Mouse (Mus musculus): Measurements from ENCODE around the gene Fbxo10.
"Not testable (repeated sequence)": the region's sequence is repeated elsewhere in the genome, so short reads cannot be mapped to it uniquely, and the experiment has no call there.

The Fbxo10 gene

GRCm38 (mm10) chr4:45097198-45097872 lies 12.9 kb upstream of the Fbxo10 start:
- Histone ChIP-seq H3K4me1 (replicated peaks; ENCODE audit: low read depth, low read length) (peaks cover 9% of the 10 kb centered on the region; the same call in 1 of the 2 replicates), H3K27me3 (ENCODE audit: insufficient read depth, low read length) (no peaks in the 10 kb centered on the region), H3K9me3 (ENCODE audit: low read length) (no peaks in the 10 kb centered on the region), H3K4me3 (replicated peaks; ENCODE audit: low read length) (no peak overlapping the region), H3K36me3 (ENCODE audit: insufficient read depth, low read length) (peaks cover 20% of the 10 kb centered on the region)
- TF ChIP-seq POU5F1 (IDR thresholded peaks at IDR 0.05; ENCODE audit: borderline replicate concordance, low read length) = no peak
- no peak for TF ChIP-seq NANOG (IDR thresholded peaks at IDR 0.05; ENCODE audit: borderline replicate concordance, low read length)
- peak; percentile 99 for TF ChIP-seq CTCF (conservative IDR thresholded peaks at IDR 0.05; ENCODE audit: low read length)

- Histone ChIP-seq H3K4me3 (replicated peaks; ENCODE audit: low read length) (peak overlapping the region; percentile 84), H3K36me3 (ENCODE audit: insufficient read depth, low read length) (no peaks in the 10 kb centered on the region), H3K27me3 (ENCODE audit: insufficient read depth, low read length) (0 out of 2 replicates have a peak, but pooled peaks cover 8% of the 10 kb centered on the region), H3K4me1 (replicated peaks; ENCODE audit: low read depth, low read length) (peaks cover 44% of the 10 kb centered on the region), H3K9me3 (ENCODE audit: low read length) (peaks cover 6% of the 10 kb centered on the region; the same call in 1 of the 2 replicates)
- TF ChIP-seq POU5F1 (IDR thresholded peaks at IDR 0.05; ENCODE audit: borderline replicate concordance, low read length) = no peak
- TF ChIP-seq CTCF (conservative IDR thresholded peaks at IDR 0.05; ENCODE audit: low read length) = no peak
- no peak for TF ChIP-seq NANOG (IDR thresholded peaks at IDR 0.05; ENCODE audit: borderline replicate concordance, low read length)
These were observed 489 bp upstream of the Fbxo10 start for GRCm38 (mm10) chr4:45084895-45085290.

GRCm38 (mm10) chr4:45083487-45083886 lies 917 bp downstream of the Fbxo10 start:
- Histone ChIP-seq H3K4me1 (replicated peaks; ENCODE audit: low read depth, low read length) (peaks cover 44% of the 10 kb centered on the region), H3K27me3 (ENCODE audit: insufficient read depth, low read length) (0 out of 2 replicates have a peak, but pooled peaks cover 8% of the 10 kb centered on the region), H3K36me3 (ENCODE audit: insufficient read depth, low read length) (peaks cover 4% of the 10 kb centered on the region; the same call in 1 of the 2 replicates), H3K9me3 (ENCODE audit: low read length) (peaks cover 3% of the 10 kb centered on the region; the same call in 1 of the 2 replicates), H3K4me3 (replicated peaks; ENCODE audit: low read length) (peak overlapping the region; percentile 84)
- TF ChIP-seq POU5F1 (IDR thresholded peaks at IDR 0.05; ENCODE audit: borderline replicate concordance, low read length) = no peak

- peaks cover 1% of the 10 kb centered on the region; the same call in 1 of the 2 replicates for H3K9me3 ChIP-seq (ENCODE audit: low read length)
- H3K27me3 ChIP-seq (ENCODE audit: insufficient read depth, low read length) = 0 out of 2 replicates have a peak, but pooled peaks cover 8% of the 10 kb centered on the region
- no peak overlapping the region for H3K4me3 ChIP-seq (replicated peaks; ENCODE audit: low read length)
- H3K4me1 ChIP-seq (replicated peaks; ENCODE audit: low read depth, low read length) = peaks cover 44% of the 10 kb centered on the region
- H3K36me3 ChIP-seq (ENCODE audit: insufficient read depth, low read length) = peaks cover 4% of the 10 kb centered on the region; the same call in 1 of the 2 replicates
- TF ChIP-seq CTCF (conservative IDR thresholded peaks at IDR 0.05; ENCODE audit: low read length) = no peak
- no peak for TF ChIP-seq POU5F1 (IDR thresholded peaks at IDR 0.05; ENCODE audit: borderline replicate concordance, low read length)
- TF ChIP-seq NANOG (IDR thresholded peaks at IDR 0.05; ENCODE audit: borderline replicate concordance, low read length) = no peak
These were observed 1.5 kb downstream of the Fbxo10 start for GRCm38 (mm10) chr4:45082951-45083350.

- not testable (repeated sequence) for H3K9me3 ChIP-seq (ENCODE audit: low read length); H3K36me3 ChIP-seq (ENCODE audit: insufficient read depth, low read length); H3K4me3 ChIP-seq (replicated peaks; ENCODE audit: low read length); H3K27me3 ChIP-seq (ENCODE audit: insufficient read depth, low read length)
- H3K4me1 ChIP-seq (replicated peaks; ENCODE audit: low read depth, low read length) = peaks cover 38% of the 10 kb centered on the region
These were observed 3.4 kb downstream of the Fbxo10 start for GRCm38 (mm10) chr4:45081041-45081440.

- peaks cover 19% of the 10 kb centered on the region for H3K4me1 ChIP-seq (replicated peaks; ENCODE audit: low read depth, low read length)
- peaks cover under 1% of the 10 kb centered on the region; the same call in 1 of the 2 replicates for H3K36me3 ChIP-seq (ENCODE audit: insufficient read depth, low read length)
- no peak for TF ChIP-seq CTCF (conservative IDR thresholded peaks at IDR 0.05; ENCODE audit: low read length)
- no peak for TF ChIP-seq NANOG (IDR thresholded peaks at IDR 0.05; ENCODE audit: borderline replicate concordance, low read length)
- TF ChIP-seq POU5F1 (IDR thresholded peaks at IDR 0.05; ENCODE audit: borderline replicate concordance, low read length) = no peak
- peaks cover 4% of the 10 kb centered on the region; the same call in 1 of the 2 replicates for H3K9me3 ChIP-seq (ENCODE audit: low read length)
- H3K4me3 ChIP-seq (replicated peaks; ENCODE audit: low read length) = no peak overlapping the region
- no peaks in the 10 kb centered on the region for H3K27me3 ChIP-seq (ENCODE audit: insufficient read depth, low read length)
These were observed 10.9 kb downstream of the Fbxo10 start for GRCm38 (mm10) chr4:45073544-45073943.

- Histone ChIP-seq H3K4me3 (replicated peaks; ENCODE audit: low read length) (peak overlapping the region; percentile 39), H3K4me1 (replicated peaks; ENCODE audit: low read depth, low read length) (peaks cover 19% of the 10 kb centered on the region), H3K27me3 (ENCODE audit: insufficient read depth, low read length) (no peaks in the 10 kb centered on the region), H3K9me3 (ENCODE audit: low read length) (no peaks in the 10 kb centered on the region), H3K36me3 (ENCODE audit: insufficient read depth, low read length) (no peaks in the 10 kb centered on the region)
- TF ChIP-seq CTCF (conservative IDR thresholded peaks at IDR 0.05; ENCODE audit: low read length) (no peak), NANOG (IDR thresholded peaks at IDR 0.05; ENCODE audit: borderline replicate concordance, low read length) (no peak)
These were observed 12.0 kb downstream of the Fbxo10 start for GRCm38 (mm10) chr4:45072261-45072973.

GRCm38 (mm10) chr4:45067742-45068141 lies 16.7 kb downstream of the Fbxo10 start:
- Histone ChIP-seq H3K27me3 (ENCODE audit: insufficient read depth, low read length) (no peaks in the 10 kb centered on the region), H3K4me1 (replicated peaks; ENCODE audit: low read depth, low read length) (peaks cover 15% of the 10 kb centered on the region), H3K36me3 (ENCODE audit: insufficient read depth, low read length) (no peaks in the 10 kb centered on the region), H3K4me3 (replicated peaks; ENCODE audit: low read length) (no peak overlapping the region), H3K9me3 (ENCODE audit: low read length) (no peaks in the 10 kb centered on the region)
- TF ChIP-seq POU5F1 (IDR thresholded peaks at IDR 0.05; ENCODE audit: borderline replicate concordance, low read length) = no peak
